Mouse (Mus musculus) bone marrow, adult 2 months (tissue): ENCODE results near the gene Kctd19.

Experiments used
- CTCF ChIP-seq: fragments of 200-500 bp; IDR thresholded peaks from 2 replicates; pipeline ENCODE4 v1.5.1; 2011; ENCODE audit warnings: low read length, control low read depth; ENCODE audit not compliant: control insufficient read depth, insufficient read depth
- POLR2A ChIP-seq: fragments of 200-500 bp; IDR thresholded peaks from 2 replicates; pipeline ENCODE4 v1.6.1; 2011; ENCODE audit warnings: low read depth, mild to moderate bottlenecking, control low read depth, low read length, borderline replicate concordance; ENCODE audit not compliant: control insufficient read depth

DNA sequence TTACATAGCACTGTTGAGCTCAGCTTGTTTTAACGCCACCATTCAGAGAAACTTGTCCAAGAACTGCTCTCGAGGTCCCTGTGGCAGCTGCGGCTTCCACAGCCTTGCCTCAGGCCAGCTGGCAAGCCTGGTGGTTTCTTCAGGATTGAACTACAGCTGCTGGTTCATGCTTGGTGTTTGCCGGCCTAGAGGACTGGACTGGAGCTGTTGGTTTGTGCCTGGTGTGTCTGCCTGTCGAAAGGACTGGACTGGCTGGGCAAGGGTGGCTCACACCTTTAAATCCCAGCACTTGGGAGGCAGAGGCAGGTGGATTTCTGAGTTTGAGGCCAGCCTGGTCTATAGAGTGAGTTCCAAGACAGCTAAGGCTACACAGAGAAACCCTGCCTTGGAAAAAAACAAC, 13.3 kb downstream of the Kctd19 start:
- no peak for TF ChIP-seq CTCF
- no peak for TF ChIP-seq POLR2A
